Mouse (Mus musculus) splenic B cell, adult 2 months (primary cell): ENCODE data around the gene Kcnk13.
A peak's percentile ranks its signal among the peaks of the same experiment; 100 is the strongest.

ENCODE experiments used
- DNase-seq: peaks from one replicate; pipeline ENCODE4 v3.0.0-alpha.2; 2011; ENCODE audit warnings: low read depth, low spot score
- H3K27me3 ChIP-seq: 2 replicates; pipeline ENCODE4 v1.6.1; 2012; ENCODE audit warnings: mild to moderate bottlenecking, low read length, moderate library complexity, mixed read lengths; ENCODE audit not compliant: control insufficient read depth, poor library complexity, insufficient read depth, severe bottlenecking
- H3K36me3 ChIP-seq: 2 replicates; pipeline ENCODE4 v1.6.1; 2012; ENCODE audit warnings: mild to moderate bottlenecking, low read length, moderate library complexity, mixed read lengths; ENCODE audit not compliant: control insufficient read depth, poor library complexity, insufficient read depth, severe bottlenecking

The Kcnk13 gene

DNA sequence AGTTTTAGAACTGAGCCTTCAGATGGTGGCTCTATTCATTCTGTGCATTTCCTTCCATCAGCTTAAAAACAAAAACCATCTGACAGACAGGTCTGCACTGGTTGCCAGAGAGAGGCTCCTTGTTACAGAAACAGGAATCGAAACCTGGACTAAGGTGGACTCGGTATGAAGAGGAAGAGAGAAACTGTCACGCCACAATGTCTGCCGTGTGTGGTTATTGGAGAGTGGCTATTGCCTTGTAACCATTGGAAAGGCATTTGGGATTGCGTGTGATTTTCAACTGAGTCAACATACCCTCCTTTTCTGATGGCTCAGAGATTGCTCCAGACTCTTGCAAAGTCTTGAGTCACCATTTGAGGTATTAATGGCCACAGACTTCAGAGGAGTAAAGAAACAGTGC, 22.5 kb downstream of the Kcnk13 start:
- DNase-seq, result peak; percentile 65
- H3K36me3 ChIP-seq, result no peaks in the 10 kb centered on the region
- no peaks in the 10 kb centered on the region for H3K27me3 ChIP-seq

DNA sequence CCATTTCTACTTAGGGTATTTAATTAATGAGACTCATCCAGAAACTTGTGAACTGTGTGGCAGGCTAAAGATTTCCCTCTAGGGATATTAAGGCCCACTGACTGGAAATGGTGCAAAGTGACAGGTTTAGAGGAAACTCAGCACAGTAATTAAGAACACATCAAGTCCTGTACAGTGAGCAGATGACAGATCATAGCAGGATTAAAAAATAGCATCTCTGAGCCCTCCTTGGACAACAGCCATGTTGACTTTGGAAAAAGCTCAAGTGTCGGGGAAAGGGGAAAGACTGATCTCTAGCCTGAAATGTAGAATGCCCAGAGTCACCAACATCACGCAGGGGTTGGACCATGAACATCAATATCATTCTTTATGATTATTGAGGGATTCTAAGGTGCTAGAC, 23.8 kb downstream of the Kcnk13 start:
- Histone ChIP-seq H3K27me3 (no peaks in the 10 kb centered on the region), H3K36me3 (no peaks in the 10 kb centered on the region)
- DNase-seq, result no peak

DNA sequence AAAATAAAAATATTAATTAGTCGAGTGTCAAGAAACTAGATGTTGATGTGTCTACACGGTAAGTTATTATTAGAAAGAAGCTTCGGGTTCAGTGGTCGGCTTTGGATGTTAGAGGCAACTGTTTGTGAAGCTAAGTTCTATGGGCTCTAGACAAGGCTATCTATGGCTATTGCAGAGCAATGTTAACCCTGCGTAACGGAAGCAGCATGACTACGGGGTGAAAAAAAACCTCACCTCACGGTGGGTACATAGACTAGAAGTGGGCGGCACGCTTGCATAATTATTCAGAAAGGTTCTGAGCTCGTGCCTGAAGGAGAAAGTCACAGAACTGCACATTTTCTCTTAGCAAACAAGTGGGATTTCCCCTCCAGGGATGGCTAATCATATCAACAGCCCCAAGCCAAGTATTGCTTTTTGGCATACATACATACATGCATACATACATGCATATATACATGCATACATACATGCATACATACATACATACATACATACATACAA, 28.1 kb downstream of the Kcnk13 start:
- Histone ChIP-seq H3K36me3 (no peaks in the 10 kb centered on the region), H3K27me3 (no peaks in the 10 kb centered on the region)
- DNase-seq, result peak; percentile 28

DNA sequence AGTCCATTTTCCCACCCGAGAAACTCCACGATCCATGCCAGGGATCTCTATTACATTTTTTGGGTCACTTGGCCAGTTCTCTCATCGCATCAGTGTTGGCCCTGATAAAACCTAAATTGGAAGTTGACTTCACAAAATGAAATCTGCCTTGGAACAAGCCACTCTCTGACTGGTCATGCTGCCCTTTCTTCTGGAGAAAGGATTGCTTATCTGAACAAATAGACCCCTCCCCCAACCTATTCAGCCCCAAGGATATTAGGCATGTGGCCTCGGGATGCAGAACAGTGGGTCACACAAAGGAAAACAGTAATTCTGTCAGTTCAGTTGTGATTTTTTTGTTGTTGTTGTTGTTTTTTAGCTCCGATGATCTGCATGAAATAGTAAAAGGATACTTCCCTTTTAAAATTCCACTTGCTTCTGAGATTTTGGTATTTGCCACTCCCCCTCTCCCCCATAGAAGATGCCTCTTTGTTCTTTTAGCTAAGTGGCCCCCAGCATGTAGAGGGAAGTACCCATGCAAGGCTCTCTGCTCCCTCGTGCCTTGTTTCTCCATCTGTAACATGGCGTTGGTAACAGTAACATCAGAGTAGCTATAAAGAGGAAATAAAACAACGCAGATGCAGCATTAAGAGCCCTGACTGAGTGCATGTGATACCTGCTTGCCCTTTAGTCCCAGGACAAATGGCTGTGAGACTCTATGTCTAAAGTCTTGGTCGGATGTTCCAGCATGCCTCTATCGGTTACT, 29.0 kb downstream of the Kcnk13 start:
- DNase-seq, result peak; percentile 25
- Histone ChIP-seq H3K27me3 (no peaks in the 10 kb centered on the region), H3K36me3 (no peaks in the 10 kb centered on the region)

DNA sequence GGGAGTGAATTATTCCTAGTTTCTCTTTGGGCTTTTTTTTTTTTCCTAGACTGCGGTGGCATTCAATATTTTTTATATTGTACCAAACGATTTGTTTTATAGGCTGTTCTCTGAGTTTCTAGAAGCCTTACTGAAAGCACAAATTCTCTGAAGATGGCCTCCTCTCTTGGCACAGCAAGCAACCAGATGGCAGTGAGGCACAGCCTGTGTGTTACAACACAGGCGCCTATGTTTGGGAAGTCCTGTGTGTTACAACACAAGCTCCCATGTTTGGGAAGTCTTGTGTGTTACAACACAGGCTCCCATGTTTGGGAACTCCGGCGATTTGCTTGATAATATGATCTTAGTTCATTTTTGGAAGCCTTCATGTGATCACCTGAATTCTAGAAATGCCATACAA, 31.7 kb downstream of the Kcnk13 start:
- DNase-seq, result no peak
- no peaks in the 10 kb centered on the region for H3K36me3 ChIP-seq
- no peaks in the 10 kb centered on the region for H3K27me3 ChIP-seq

DNA sequence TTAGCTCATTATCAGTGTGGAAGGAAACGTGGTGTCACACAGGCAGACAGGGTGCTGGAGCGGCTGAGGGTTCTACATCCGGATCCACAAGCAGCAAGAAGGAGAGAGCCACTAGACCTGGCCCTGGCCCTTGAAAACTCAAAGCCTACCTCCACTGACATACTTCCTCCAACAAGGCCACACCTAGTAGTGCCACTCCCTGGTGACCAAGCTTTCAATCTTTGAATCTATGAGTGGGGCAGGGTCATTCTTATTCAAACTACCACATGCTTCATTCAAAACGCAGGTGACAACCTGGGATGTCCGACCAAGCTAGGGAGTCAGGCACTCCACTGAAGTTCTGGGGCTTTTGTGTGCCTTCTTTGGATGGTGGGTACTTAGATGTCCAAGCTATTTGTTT, 35.4 kb downstream of the Kcnk13 start:
- H3K36me3 ChIP-seq, result no peaks in the 10 kb centered on the region
- no peaks in the 10 kb centered on the region for H3K27me3 ChIP-seq
- DNase-seq, result no peak

DNA sequence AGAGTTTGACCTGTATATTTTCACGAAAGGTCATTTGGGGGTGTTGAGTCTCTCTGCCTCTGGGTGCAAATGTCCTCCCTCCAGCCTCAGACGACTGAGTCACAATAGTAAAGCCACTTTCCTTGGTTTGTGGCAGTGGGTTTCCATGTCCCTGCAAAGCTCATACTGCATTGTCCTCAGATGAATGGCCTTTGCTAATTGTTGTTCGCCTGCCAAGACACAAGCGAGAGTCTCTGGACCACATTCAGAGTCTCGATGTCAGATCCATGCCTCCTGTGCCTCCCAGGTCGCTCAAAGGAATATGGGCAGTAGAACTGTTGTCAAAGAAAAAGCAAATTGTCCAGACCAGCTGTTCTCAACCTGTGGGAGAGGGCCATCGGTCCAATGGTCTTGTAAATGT, 36.1 kb downstream of the Kcnk13 start:
- no peaks in the 10 kb centered on the region for H3K27me3 ChIP-seq
- DNase-seq, result no peak
- no peaks in the 10 kb centered on the region for H3K36me3 ChIP-seq

DNA sequence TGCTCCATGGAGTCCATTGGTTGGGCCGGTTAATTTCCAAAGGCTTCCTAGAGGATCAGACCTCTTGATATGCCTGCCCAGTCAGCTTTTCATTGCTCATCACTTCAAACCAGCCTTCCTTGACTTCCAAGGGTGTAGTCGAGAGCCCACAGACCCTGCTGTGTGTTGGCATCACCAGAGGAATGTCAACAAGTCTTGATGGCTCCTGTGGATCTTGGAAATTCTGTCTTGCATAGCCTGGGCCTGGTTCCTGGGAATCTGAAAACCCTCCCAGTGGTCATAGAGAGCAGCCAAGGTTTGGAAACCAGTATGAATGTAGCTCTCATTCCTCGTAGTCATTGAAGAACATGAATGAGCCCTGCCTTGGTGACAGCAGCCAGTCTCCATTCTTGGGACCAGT, 36.9 kb downstream of the Kcnk13 start:
- DNase-seq, result no peak

DNA sequence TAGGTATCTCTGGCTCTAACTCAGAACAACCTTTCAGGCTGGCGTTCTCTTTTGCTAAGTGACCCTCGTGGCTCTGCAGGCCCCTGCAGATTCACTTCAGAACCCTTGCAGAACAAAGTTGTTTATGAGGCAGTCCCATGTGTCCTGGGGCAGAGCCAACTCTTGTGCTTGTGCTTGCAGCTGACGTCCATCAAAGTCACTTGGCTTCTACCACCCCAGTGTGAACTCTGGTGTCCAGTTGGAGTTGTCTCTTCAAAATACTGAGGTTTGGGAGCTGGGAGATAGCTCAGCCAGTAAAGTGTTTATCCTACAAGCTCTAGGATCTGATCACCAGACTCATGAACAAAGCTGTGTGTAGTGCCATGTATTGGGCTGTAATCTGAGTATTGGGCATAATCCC, 37.6 kb downstream of the Kcnk13 start:
- Histone ChIP-seq H3K27me3 (no peaks in the 10 kb centered on the region), H3K36me3 (no peaks in the 10 kb centered on the region)
- no peak for DNase-seq

More for the DNA sequence above, 36.9 kb downstream of the Kcnk13 start:
- H3K27me3 ChIP-seq, result no peaks in the 10 kb centered on the region
- no peaks in the 10 kb centered on the region for H3K36me3 ChIP-seq

DNA sequence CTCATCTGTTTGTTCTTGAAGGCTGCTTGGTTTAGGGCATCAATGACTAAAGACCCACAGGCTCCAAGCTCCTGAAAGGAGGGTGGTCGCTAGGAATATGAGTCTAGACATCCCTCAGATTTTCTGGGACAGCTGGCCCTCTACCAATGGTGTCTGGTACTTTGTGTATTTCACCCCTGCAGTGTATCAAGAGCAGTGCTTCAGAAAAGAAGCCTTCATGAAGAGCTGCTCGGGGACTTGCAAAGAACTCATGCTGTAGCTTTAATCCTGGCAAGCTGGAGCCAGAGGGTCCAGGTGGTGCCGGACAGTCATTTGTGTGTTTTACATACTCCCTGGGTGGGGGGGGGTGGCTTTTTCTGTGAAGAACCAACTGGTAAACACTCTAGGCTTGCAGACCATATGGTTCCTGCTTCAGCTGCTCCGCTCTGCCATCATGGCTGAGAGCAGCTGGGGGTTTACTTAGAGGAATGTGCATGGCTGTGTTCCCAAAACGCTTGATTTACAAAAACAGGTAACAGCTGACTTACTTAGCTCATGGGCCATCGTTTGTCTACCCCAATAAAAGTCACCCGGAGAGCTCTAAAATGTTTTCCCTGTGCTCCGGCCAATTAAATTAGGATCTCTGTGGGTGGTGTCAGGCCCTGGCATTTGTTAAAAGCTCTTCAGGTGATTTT, 38.8 kb downstream of the Kcnk13 start:
- Histone ChIP-seq H3K36me3 (no peaks in the 10 kb centered on the region), H3K27me3 (no peaks in the 10 kb centered on the region)
- DNase-seq, result no peak

DNA sequence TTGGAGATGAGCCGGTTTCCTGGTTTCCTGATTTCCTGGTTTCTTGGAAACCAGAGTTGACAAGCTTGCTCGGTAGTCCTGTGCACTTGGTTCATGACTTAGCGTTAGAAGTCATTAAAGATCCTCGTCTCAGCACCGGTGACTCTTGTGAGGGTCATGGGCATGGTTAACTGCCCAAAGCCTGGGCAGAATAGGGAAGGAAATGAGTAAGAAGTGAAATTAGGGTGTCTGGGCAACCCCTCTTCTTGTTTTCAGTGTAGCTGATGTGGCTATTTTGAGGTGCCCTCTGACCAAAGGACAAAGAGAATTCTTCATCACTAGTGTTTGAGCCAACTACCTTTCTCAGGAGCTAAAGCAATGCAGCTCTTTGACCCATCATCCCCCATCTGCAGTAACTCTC, 41.0 kb downstream of the Kcnk13 start:
- peak; percentile 66 for DNase-seq
- no peaks in the 10 kb centered on the region for H3K27me3 ChIP-seq
- H3K36me3 ChIP-seq, result no peaks in the 10 kb centered on the region

DNA sequence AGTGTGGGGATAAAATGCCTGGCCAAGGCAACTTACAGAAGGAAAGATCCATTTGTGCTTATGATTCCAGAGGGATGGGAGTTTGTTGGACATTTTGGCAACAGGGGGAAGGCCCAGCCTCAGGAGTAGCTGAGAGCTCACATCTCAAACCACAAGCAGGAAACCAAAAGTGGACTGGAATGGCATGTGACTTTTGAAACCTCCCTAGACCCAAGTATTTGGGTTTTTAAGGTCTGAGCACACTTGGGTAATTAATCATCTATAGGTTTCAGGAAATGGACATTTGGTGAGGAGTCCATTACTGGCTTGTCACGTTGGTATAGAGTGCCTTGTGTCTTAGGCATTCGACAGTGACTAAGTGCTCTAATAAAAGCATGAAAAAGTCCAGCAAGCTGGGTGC, 42.4 kb downstream of the Kcnk13 start:
- peak; percentile 23 for DNase-seq
- H3K27me3 ChIP-seq, result no peaks in the 10 kb centered on the region
- H3K36me3 ChIP-seq, result no peaks in the 10 kb centered on the region

DNA sequence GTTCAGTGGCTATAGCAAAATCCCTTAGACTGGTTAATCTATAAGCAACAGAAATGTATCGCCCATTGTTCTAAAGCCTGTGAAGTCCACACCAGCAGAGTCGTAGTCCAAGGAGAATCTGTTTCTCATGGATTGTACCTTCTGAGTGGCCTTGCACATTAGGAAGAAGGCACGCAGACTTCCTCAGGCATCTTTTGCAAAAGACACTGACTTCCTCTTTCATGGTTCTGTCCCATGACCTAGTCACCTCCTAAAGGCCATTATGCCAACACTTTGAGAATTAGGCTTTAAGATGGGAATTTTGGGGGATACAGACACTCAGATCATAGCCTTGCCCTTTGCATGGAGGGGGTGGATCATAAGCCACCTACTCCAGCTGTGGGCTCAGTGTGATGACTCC, 48.5 kb downstream of the Kcnk13 start:
- no peaks in the 10 kb centered on the region for H3K27me3 ChIP-seq
- no peaks in the 10 kb centered on the region for H3K36me3 ChIP-seq
- no peak for DNase-seq

DNA sequence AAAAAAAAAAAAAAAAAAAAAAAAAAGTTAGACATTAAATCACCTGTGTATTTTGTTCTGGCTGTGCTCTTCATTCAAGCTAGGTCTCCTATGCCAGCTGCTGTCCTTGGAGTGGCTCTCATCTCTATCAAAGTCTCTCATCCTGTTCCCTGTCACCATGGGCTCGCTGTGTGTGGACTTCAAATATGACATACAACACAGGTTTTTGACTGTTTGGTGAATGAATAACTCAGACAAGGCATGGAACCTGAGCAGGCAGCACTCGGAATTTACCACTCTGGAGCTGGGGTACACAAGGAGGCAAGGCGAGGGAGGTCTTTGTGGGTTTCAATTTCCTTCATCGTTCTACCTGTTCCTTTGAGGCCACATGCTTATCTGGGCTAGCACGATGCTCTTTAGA, 50.8 kb downstream of the Kcnk13 start:
- no peak for DNase-seq
- Histone ChIP-seq H3K36me3 (no peaks in the 10 kb centered on the region), H3K27me3 (no peaks in the 10 kb centered on the region)

DNA sequence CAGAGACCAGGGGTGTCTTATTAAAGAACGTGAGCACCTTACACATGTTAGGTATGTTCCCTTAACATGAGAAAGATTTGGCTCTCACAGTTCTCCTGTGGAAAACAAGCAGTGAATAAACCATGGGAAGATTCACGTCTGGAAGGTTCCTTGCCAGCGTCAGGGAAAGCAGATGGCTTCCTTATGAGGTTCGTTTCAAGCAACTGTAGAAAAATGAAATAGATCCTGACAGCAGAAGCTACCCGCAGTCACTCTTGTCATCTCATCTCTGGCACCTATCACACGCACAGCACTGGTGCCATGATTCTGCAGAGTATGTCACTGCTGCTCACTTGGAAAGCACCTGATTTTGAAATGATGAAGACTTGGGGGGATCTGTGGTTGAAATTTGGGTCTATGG, 53.4 kb downstream of the Kcnk13 start:
- DNase-seq, result no peak
- no peaks in the 10 kb centered on the region for H3K27me3 ChIP-seq
- no peaks in the 10 kb centered on the region for H3K36me3 ChIP-seq
